Mouse (Mus musculus) ovary, postnatal 14 days (tissue): ENCODE data around the gene 6430628N08Rik.

Experiments used
- DNase-seq: peaks from one replicate; pipeline ENCODE4 v3.0.0; 2022; ENCODE audit warnings: low spot score

The 6430628N08Rik gene

DNA sequence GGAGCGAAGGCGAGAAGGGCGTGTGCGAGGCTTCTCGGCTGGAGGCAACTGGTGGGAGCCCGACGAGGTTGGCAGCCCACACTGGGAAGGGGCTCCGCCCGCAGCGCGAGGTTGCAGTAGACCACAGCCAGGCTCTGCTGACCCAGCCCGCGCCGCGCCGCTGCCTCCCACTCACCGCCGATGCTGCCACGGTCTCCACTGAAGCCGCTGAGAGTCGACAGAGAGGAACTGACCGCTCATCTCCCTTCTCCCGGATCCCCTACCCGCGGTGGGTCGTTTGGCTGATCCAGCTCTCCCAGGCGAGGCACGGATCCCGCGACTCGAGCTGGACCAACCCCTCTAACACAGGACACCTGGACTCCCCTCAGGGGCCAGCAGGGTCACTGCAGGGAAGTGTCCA, at the start of gene 6430628N08Rik:
6430628N08Rik (plus strand) TSS at position 113 of the 400 bp plus-strand sequence.
- no peak for DNase-seq

DNA sequence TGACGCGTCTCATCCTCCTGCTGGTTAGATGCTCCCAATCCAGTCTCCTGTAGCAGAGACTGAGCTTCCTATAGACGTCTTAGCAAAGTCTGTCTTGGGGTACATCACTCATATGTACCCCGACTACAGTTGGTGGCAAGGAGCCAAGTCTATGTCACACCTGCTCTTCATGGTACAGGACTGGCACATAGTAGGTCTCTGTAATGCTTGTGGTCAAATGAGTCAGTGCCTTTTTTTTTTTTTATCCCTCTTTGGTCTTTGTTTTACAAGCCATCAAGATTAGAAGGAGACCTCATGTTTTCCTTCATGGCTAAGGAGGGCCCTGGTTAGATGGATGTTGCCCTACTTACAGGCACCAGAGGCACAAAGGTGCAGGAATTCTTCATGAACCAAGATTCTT, 49.6 kb upstream of the 6430628N08Rik start:
- DNase-seq = no peak

GRCm38 (mm10) chr4:115846656-115847055, 43.8 kb upstream of the 6430628N08Rik start:
- no peak for DNase-seq

- no peak for DNase-seq
Measured at GRCm38 (mm10) chr4:115847377-115847776, 43.1 kb upstream of the 6430628N08Rik start.

DNA sequence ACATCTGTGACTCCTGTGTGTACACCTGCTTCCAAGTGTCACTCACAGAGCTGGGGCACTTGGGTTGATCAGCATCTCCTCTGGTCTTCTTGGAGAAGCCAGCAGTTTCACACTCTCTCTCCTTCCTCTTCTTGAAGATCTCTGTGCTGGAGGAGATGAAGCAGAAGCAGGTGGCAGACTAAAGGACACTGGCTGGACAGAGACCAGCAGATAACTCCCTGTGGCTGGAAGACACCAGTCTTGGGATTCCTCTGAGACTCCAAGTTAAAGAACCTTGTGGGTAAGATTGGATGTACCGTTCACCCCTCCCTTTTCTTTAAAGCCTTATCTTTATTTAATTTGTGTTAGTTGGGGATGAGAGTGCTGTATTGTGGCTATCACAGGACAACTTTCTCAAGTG, 42.4 kb upstream of the 6430628N08Rik start:
- no peak for DNase-seq

GRCm38 (mm10) chr4:115848990-115849677, 41.3 kb upstream of the 6430628N08Rik start:
- DNase-seq = no peak

GRCm38 (mm10) chr4:115850111-115850510, 40.4 kb upstream of the 6430628N08Rik start:
- DNase-seq = no peak

- DNase-seq = no peak
Measured at GRCm38 (mm10) chr4:115850631-115851030, 39.8 kb upstream of the 6430628N08Rik start.

DNA sequence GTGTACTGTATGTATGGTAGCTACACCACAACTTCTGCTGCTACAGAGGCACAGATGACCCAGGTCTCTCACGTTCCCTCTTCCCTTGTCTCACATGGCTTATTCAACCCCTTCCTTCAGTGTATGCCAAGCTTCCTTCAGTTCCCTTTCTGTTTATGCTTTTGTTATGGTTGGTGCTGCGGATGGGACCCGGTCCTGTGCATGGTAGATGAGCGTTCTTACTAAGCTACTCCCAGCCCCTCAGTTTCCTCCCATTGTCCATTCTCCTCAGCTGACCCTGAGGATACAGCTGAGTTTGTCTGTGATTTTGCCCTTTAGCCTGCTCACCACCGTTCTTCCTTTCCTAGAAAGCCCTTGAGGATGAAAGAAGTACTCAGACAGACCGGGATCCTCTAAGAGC, 38.9 kb upstream of the 6430628N08Rik start:
- no peak for DNase-seq

DNA sequence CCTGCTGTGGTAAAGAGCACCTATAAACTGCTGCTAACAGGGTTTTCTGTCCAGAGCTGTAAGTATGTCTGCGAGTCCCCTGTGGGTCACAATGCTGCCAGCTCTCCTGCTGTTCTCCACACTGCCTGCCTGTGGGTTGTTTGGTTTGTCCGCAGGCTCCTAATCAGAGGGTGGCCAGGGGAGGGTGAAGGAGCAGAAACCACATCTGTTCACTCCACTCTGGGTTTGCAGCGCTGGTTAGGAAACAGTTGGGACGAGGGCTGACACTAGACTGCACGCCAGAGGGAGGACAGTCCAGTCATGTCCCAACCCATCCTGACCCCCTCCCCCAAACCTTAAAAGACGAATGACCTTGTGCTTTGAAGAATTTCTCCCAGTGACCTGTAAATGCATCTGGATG, 35.4 kb upstream of the 6430628N08Rik start:
- no peak for DNase-seq

GRCm38 (mm10) chr4:115855609-115856008, 34.9 kb upstream of the 6430628N08Rik start:
- DNase-seq = no peak

- DNase-seq = no peak
Measured at GRCm38 (mm10) chr4:115856282-115856681, 34.2 kb upstream of the 6430628N08Rik start.

GRCm38 (mm10) chr4:115857293-115857883, 33.1 kb upstream of the 6430628N08Rik start:
- no peak for DNase-seq

DNA sequence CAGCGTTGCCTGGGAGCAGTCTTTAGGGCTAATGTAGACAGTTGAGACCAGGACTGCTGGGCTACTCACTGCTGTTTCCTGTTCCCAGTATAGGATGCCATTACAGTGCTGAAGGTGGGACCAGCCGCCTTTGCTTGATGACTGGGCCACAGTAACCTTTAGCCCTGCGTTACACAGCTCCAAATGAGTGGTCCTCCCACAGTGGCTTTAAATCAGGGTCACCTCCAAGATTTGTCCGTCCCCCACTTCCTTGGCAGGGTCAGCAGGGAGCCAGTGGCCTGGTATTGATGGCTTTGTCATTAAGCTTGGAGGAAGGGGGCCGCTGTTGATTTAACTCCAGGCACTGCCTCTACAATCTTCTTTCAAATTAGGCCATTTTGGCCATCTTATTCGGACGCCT, 27.1 kb upstream of the 6430628N08Rik start:
- DNase-seq = no peak

DNA sequence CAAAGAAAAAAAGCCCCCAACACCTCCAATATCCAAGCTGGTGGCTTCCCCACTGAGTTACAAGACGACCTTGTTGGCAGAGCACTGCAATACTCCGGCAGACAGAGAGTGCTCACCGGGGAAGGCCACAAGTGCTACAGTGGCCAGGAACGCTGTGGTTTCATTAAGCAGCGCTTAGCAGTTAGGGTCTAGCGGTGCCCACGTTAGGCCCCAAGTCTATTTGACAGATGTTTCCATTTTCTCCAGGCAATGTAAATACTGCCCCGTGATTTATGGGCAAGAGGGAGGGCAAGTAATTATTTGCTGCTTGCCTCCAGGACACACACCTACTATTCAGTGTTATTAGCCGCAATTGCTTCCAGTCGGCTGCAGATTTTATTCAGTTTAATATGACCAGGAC, 26.6 kb upstream of the 6430628N08Rik start:
- DNase-seq = no peak

DNA sequence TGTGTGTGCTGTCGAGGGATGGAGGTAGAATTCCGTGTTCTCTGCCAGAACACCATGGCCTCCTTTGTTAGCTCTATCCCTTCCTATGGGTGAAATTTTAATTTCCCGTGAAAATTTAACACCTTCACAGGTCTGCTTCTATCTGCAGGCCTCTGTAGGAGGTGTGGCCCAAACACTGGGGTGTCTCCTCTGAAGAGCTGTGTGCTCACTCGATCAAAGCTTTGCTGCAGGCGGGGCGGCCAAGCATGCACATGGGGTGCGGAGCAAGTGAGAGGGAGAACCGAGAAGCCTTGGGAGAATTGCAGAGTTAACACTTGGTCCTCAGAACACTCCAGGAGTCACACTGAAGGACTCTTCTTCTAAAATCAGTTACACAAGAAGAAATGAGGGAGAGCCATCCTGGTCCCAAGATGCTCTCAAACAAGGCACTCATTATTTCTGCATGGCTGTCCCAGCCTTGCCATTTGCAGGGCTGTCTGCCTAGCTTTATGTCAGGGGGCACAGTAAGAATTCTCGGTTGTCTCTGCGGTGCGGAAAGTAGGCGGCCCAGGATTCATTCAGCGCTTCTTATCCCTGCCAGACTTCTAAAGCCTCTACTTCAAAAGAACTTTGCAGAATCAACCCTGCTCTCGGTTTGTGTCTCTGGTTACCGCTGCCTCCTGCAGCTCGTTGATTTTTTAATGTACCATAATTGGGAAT, 20.8 kb upstream of the 6430628N08Rik start:
- DNase-seq = no peak

DNA sequence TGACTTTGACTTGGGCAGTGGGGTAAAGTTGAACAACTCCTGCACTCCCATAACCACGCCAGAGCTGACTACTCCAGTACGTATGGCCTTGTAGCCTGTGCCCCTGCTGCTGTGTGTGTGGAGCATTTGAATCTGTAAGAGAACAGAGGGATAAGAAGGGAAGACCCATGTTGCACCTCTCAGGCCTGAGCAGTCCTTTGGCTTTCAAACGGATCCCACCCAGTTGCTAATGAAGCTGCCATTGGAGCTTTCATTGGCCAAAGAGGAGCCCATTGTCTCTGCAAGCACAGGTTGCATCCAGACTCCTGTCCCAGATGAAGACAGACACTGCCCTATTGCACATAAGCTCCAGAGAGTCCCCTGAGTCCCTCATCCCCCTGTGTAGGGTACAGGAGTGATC, 17.2 kb upstream of the 6430628N08Rik start:
- no peak for DNase-seq

DNA sequence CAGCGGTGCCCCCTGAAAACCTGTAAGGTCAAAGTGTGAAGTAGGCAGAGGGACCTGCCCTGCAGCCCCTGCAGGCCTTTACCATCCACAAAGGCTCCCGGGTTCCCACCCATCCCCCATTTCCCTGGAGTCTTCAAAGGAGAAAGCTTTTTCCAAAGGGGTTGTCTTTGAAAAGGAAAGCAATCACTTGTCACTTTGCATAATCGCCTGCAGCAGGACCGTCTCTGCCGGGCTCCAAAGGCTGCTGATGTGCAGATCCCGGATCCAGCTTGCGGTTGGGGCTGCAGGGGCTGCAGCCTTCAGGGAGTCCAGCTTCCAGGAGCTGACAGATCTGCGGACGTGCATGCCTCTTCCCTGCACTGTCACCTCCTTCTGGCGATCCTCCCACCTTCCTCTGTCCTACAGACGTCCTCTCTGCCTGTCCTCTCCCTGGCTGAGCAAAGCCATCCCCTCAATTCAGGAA, 12.2 kb upstream of the 6430628N08Rik start:
- DNase-seq = no peak

GRCm38 (mm10) chr4:115878828-115879227, 11.6 kb upstream of the 6430628N08Rik start:
- DNase-seq = no peak

DNA sequence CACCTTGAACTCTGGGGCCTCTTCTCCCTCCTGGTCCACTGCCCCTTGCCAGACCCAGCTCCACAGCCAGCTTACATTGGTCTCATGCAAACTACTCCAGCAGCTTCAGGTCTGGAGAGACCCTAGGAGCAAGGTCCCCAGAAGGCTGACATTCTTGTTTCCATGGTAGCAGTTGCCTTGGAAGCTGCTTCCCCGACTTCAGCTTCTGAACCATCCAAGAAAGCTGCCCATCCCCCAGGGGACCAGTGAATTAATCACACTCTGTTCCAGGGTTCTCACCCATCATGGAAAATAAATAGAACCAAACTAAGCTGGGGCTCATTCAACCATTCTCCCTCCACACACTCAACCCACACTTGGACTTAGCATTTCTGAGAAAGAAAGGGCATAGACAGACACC, 9.3 kb upstream of the 6430628N08Rik start:
- DNase-seq = no peak

DNA sequence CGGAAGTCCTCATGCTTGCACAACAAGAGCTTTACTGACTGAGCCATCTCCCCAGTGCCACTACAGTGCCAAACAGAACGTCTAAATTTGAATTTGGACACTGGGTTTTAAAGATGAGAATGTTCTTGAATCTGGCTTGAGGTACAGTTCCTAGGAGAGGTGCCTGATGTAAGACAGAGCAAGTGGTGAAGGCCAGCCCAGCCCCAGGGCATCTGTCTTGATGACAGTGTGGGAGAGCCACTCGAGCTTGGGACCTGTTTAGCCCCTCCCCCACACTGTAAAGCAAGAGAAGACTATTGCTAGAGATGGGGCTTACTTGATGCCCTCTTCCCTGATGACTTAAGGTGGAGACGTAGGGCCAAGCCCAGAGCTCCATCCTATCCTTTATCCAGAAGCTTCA, 8.3 kb upstream of the 6430628N08Rik start:
- no peak for DNase-seq

DNA sequence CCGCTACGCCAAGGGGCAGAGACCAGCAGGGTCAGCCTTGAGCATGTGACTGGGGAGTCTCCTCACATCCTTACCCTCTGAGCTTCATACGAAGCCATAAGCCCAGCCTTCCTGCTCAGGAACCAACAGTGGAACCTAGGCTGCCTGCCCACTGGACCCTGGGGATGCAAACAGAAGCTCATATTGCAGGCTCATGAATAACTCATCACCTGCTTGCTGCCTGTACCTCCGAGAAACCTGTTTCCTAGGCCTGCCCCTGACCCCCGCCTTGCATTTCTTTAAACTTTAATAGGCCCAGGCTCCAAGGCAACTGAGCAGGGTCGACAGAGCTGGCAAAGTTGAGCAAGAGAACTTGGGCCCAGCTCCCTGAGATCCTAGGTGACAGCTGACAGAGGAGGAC, 6.4 kb upstream of the 6430628N08Rik start, which contains the start of gene Kncn:
Kncn (plus strand) TSS at position 379 of the 400 bp plus-strand sequence.
- no peak for DNase-seq

DNA sequence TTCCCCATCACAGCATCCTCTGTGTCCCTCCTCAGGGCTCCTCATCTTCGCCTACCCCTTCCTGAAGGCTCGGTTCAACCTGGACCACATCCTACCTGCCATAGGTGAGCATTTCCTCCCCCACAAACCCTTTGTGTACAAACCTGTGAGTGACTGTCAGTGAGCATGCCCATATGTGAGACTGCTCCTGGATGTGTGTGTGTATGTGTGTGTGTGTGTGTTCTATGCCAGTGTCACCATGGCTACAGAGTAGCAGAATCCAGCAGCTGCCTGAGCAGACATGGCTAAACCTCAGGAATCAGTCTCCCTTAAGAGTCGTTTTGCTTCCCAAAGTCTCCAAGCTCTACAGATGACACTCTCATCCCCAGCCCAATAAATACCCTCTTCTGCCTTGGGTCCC, 4.6 kb upstream of the 6430628N08Rik start:
- no peak for DNase-seq
